Mouse (Mus musculus): ENCODE data around the gene Gm10563. TPM values are rescaled to one million over a fixed set of nuclear protein-coding genes. Genes with fewer than 3 reads are reported as not detected.

Gm10563 gene
- polyA plus RNA-seq, 1 experiment from 2014 or later, result not detected

GRCm38 (mm10) chr4:155568170-155568569 lies 77.0 kb downstream of the Gm10563 start:
- no peak overlapping the region for H3K9ac ChIP-seq (ENCODE audit: low read depth, low read length)
- peaks cover 18% of the 10 kb centered on the region for H3K4me1 ChIP-seq (ENCODE audit: control insufficient read depth, insufficient read depth, low read length)
- H3K9me3 ChIP-seq (replicated peaks; ENCODE audit: control insufficient read depth, low read length), result no peaks in the 10 kb centered on the region
- no peaks in the 10 kb centered on the region for H3K27me3 ChIP-seq (ENCODE audit: control insufficient read depth, insufficient read depth, low read length)
- H3K4me2 ChIP-seq, result no peak overlapping the region
- no peak overlapping the region for H3K4me3 ChIP-seq (ENCODE audit: low read depth, low read length)
- no peaks in the 10 kb centered on the region for H3K36me3 ChIP-seq (ENCODE audit: control insufficient read depth, insufficient read depth, low read length)
- no peak for ATAC-seq (replicated peaks; ENCODE audit: insufficient number of reproducible peaks, low FRiP score, low TSS enrichment)
- no peak overlapping the region for H3K27ac ChIP-seq (ENCODE audit: low read depth, low read length)
- WGBS (ENCODE audit: insufficient replicate concordance), result 41% methylated on average over 2 of the region's 2 CpGs

GRCm38 (mm10) chr4:155566555-155566954 lies 78.7 kb downstream of the Gm10563 start:
- ATAC-seq (replicated peaks; ENCODE audit: insufficient number of reproducible peaks, low FRiP score, low TSS enrichment), result no peak
- no peaks in the 10 kb centered on the region for H3K27me3 ChIP-seq (ENCODE audit: control insufficient read depth, insufficient read depth, low read length)
- no peak overlapping the region for H3K4me2 ChIP-seq
- H3K4me1 ChIP-seq (ENCODE audit: control insufficient read depth, insufficient read depth, low read length), result peaks cover 28% of the 10 kb centered on the region
- WGBS (ENCODE audit: insufficient replicate concordance), result 55% methylated on average over 8 of the region's 8 CpGs
- no peak overlapping the region for H3K27ac ChIP-seq (ENCODE audit: low read depth, low read length)
- no peak overlapping the region for H3K9ac ChIP-seq (ENCODE audit: low read depth, low read length)
- H3K9me3 ChIP-seq (replicated peaks; ENCODE audit: control insufficient read depth, low read length), result no peaks in the 10 kb centered on the region
- no peaks in the 10 kb centered on the region for H3K36me3 ChIP-seq (ENCODE audit: control insufficient read depth, insufficient read depth, low read length)
- H3K4me3 ChIP-seq (ENCODE audit: low read depth, low read length), result no peak overlapping the region

Other genes starting within 250 kb of the Gm10563 start
- gene Gabrd, start 247.3 kb downstream of the Gm10563 start, polyA plus RNA-seq (2014; fragmentation: Nextera tagmentation; extraction: Ambion mirVana), result 0.14 and 0.16 TPM in 2 replicates
- gene Cfap74, start 236.2 kb downstream of the Gm10563 start, polyA plus RNA-seq (2014; fragmentation: Nextera tagmentation; extraction: Ambion mirVana), result 1.6 and 1.8 TPM in 2 replicates
- not detected in 2 replicates for gene Tmem52, start 176.3 kb downstream of the Gm10563 start, polyA plus RNA-seq (2014; fragmentation: Nextera tagmentation; extraction: Ambion mirVana)
- gene Gnb1, start 154.0 kb downstream of the Gm10563 start, polyA plus RNA-seq (2014; fragmentation: Nextera tagmentation; extraction: Ambion mirVana), result 410 and 416 TPM in 2 replicates
- 57.0 and 58.6 TPM in 2 replicates for gene Nadk, start 83.0 kb downstream of the Gm10563 start, polyA plus RNA-seq (2014; fragmentation: Nextera tagmentation; extraction: Ambion mirVana)
- gene Slc35e2, start 44.0 kb downstream of the Gm10563 start, polyA plus RNA-seq (2014; fragmentation: Nextera tagmentation; extraction: Ambion mirVana), result 7.7 and 9.6 TPM in 2 replicates
- 48.2 and 50.0 TPM in 2 replicates for gene Cdk11b, start 20.6 kb downstream of the Gm10563 start, polyA plus RNA-seq (2014; fragmentation: Nextera tagmentation; extraction: Ambion mirVana)
- gene Mmp23, start 8.0 kb upstream of the Gm10563 start, polyA plus RNA-seq (2014; fragmentation: Nextera tagmentation; extraction: Ambion mirVana), result 52.9 and 53.5 TPM in 2 replicates
- gene Mib2, start 23.8 kb upstream of the Gm10563 start, polyA plus RNA-seq (2014; fragmentation: Nextera tagmentation; extraction: Ambion mirVana), result 8.9 and 9.7 TPM in 2 replicates
- 1.1 and 1.4 TPM in 2 replicates for gene Fndc10, start 48.9 kb upstream of the Gm10563 start, polyA plus RNA-seq (2014; fragmentation: Nextera tagmentation; extraction: Ambion mirVana)
- gene Ssu72, start 59.4 kb upstream of the Gm10563 start, polyA plus RNA-seq (2014; fragmentation: Nextera tagmentation; extraction: Ambion mirVana), result 128 TPM in 2 replicates
- gene Tmem240, start 89.4 kb upstream of the Gm10563 start, polyA plus RNA-seq (2014; fragmentation: Nextera tagmentation; extraction: Ambion mirVana), result 0.47 and 0.68 TPM in 2 replicates
- gene Atad3a, start 115.7 kb upstream of the Gm10563 start, polyA plus RNA-seq (2014; fragmentation: Nextera tagmentation; extraction: Ambion mirVana), result 84.2 and 88.2 TPM in 2 replicates
- 0.89 and 1.1 TPM in 2 replicates for gene Vwa1, start 129.3 kb upstream of the Gm10563 start, polyA plus RNA-seq (2014; fragmentation: Nextera tagmentation; extraction: Ambion mirVana)
- gene Tmem88b, start 140.5 kb upstream of the Gm10563 start, polyA plus RNA-seq (2014; fragmentation: Nextera tagmentation; extraction: Ambion mirVana), result 3.0 and 3.2 TPM in 2 replicates
- gene Ankrd65, start 145.0 kb upstream of the Gm10563 start, polyA plus RNA-seq (2014; fragmentation: Nextera tagmentation; extraction: Ambion mirVana), result not detected in 2 replicates
- gene Mrpl20, start 157.5 kb upstream of the Gm10563 start, polyA plus RNA-seq (2014; fragmentation: Nextera tagmentation; extraction: Ambion mirVana), result 152 and 166 TPM in 2 replicates
- 126 and 129 TPM in 2 replicates for gene Ccnl2, start 167.1 kb upstream of the Gm10563 start, polyA plus RNA-seq (2014; fragmentation: Nextera tagmentation; extraction: Ambion mirVana)
- gene Aurkaip1, start 185.9 kb upstream of the Gm10563 start, polyA plus RNA-seq (2014; fragmentation: Nextera tagmentation; extraction: Ambion mirVana), result 121 and 122 TPM in 2 replicates
- 34.5 and 37.2 TPM in 2 replicates for gene Mxra8, start 194.3 kb upstream of the Gm10563 start, polyA plus RNA-seq (2014; fragmentation: Nextera tagmentation; extraction: Ambion mirVana)
- gene Dvl1, start 202.0 kb upstream of the Gm10563 start, polyA plus RNA-seq (2014; fragmentation: Nextera tagmentation; extraction: Ambion mirVana), result 5.8 and 6.8 TPM in 2 replicates
- 0.11 and 0.18 TPM in 2 replicates for gene Tas1r3, start 218.0 kb upstream of the Gm10563 start, polyA plus RNA-seq (2014; fragmentation: Nextera tagmentation; extraction: Ambion mirVana)
- 12.2 and 12.8 TPM in 2 replicates for gene Cptp, start 224.0 kb upstream of the Gm10563 start, polyA plus RNA-seq (2014; fragmentation: Nextera tagmentation; extraction: Ambion mirVana)
- 40.7 and 45.6 TPM in 2 replicates for gene Ints11, start 224.1 kb upstream of the Gm10563 start, polyA plus RNA-seq (2014; fragmentation: Nextera tagmentation; extraction: Ambion mirVana)
- gene Pusl1, start 246.4 kb upstream of the Gm10563 start, polyA plus RNA-seq (2014; fragmentation: Nextera tagmentation; extraction: Ambion mirVana), result 30.6 and 32.9 TPM in 2 replicates
- 9.2 and 10.2 TPM in 2 replicates for gene Acap3, start 246.4 kb upstream of the Gm10563 start, polyA plus RNA-seq (2014; fragmentation: Nextera tagmentation; extraction: Ambion mirVana)